In genomic region chr13:95912157-95913045, GRCm38 (mm10) we compare ENCODE assay signal across 11 mouse cellular contexts. TPM values are rescaled to one million over a fixed set of nuclear protein-coding genes. Genes with fewer than 3 reads are reported as not detected.
DNase-seq lines count a peak whose midpoint lies in the region; ATAC-seq lines count a peak whose summit lies in the region.
"Had no signal": no experiment of that assay in that cellular context is flagged by ENCODE, and none has a peak within 500 bp of the region (broad histone marks: within the 10 kb centered on the region; RNA-seq: fewer than 3 reads in every experiment).

No protein-coding gene starts in this region.

- no peak for ATAC-seq in midbrain, embryonic 14.5 days (ENCODE audit: low FRiP score, low TSS enrichment)
- no peak for ATAC-seq in midbrain, embryonic 15.5 days (replicated peaks)
- ATAC-seq: intestine, embryonic 15.5 days had no signal

- 88% methylated on average over 11 of the region's 11 CpGs for WGBS in midbrain, embryonic 14.5 days
- WGBS in midbrain, embryonic 15.5 days, result 86% methylated on average over 11 of the region's 11 CpGs

- H3K9me3 ChIP-seq in midbrain, embryonic 14.5 days (ENCODE audit: control insufficient read depth, low read length), result no peaks in the 10 kb centered on the region
- no peaks in the 10 kb centered on the region for H3K9me3 ChIP-seq in midbrain, embryonic 15.5 days
- H3K9me3 ChIP-seq: intestine, embryonic 15.5 days had no signal

- H3K4me2 ChIP-seq in midbrain, embryonic 14.5 days (ENCODE audit: low read length), result no peak overlapping the region
- H3K4me2 ChIP-seq in midbrain, embryonic 15.5 days, result no peak overlapping the region
- H3K4me2 ChIP-seq: intestine, embryonic 15.5 days; lung, embryonic 14.5 days had no signal

- no peaks in the 10 kb centered on the region for H3K27me3 ChIP-seq in midbrain, embryonic 14.5 days (ENCODE audit: control insufficient read depth, insufficient read depth, low read length)
- no peaks in the 10 kb centered on the region for H3K27me3 ChIP-seq in midbrain, embryonic 15.5 days (replicated peaks)
- H3K27me3 ChIP-seq: intestine, embryonic 15.5 days had no signal

- H3K4me1 ChIP-seq in midbrain, embryonic 14.5 days (ENCODE audit: control insufficient read depth, insufficient read depth, low read length), result no peaks in the 10 kb centered on the region
- no peaks in the 10 kb centered on the region for H3K4me1 ChIP-seq in midbrain, embryonic 15.5 days
- H3K4me1 ChIP-seq: intestine, embryonic 15.5 days had no signal

- no peak overlapping the region for H3K27ac ChIP-seq in midbrain, embryonic 14.5 days (replicated peaks; ENCODE audit: low read depth, low read length)
- H3K27ac ChIP-seq in midbrain, embryonic 15.5 days, result no peak overlapping the region
- H3K27ac ChIP-seq: intestine, embryonic 15.5 days had no signal

- peak; percentile 28 for DNase-seq in midbrain, embryonic 14.5 days
- peak; percentile 94 for DNase-seq in cerebellum, postnatal 25 days
- DNase-seq in layer of hippocampus, postnatal 14 days (ENCODE audit: low spot score in 2 of 2), result peak; percentile 81 to 88
- peak; percentile 42 for DNase-seq in right cerebral cortex, postnatal 4 days
- DNase-seq in lung, postnatal 25 days (ENCODE audit: low spot score), result no peak
- DNase-seq in lung, postnatal 36 days, result no peak
- DNase-seq: gastrocnemius, postnatal 14 days; lung, embryonic 14.5 days; thymus, adult 2 months had no signal

- no peak overlapping the region for H3K4me3 ChIP-seq in midbrain, embryonic 14.5 days (replicated peaks; ENCODE audit: low read depth, low read length)
- no peak overlapping the region for H3K4me3 ChIP-seq in midbrain, embryonic 15.5 days
- H3K4me3 ChIP-seq: intestine, embryonic 15.5 days had no signal

- H3K36me3 ChIP-seq in midbrain, embryonic 14.5 days (ENCODE audit: control insufficient read depth, insufficient read depth, low read length), result no peaks in the 10 kb centered on the region
- H3K36me3 ChIP-seq in midbrain, embryonic 15.5 days (replicated peaks), result no peaks in the 10 kb centered on the region
- H3K36me3 ChIP-seq: intestine, embryonic 15.5 days had no signal

- H3K9ac ChIP-seq in midbrain, embryonic 14.5 days (replicated peaks; ENCODE audit: low read length), result no peak overlapping the region
- H3K9ac ChIP-seq in midbrain, embryonic 15.5 days, result no peak overlapping the region
- H3K9ac ChIP-seq: intestine, embryonic 15.5 days; lung, embryonic 14.5 days had no signal

RNA-seq across cellular contexts. Expression of gene Iqgap2, which starts 20.7 kb away (rescaled TPM):
- 2.6 and 4.8 TPM in 2 replicates for polyA plus RNA-seq in midbrain, embryonic 14.5 days (2014; fragmentation: Nextera tagmentation; extraction: Ambion mirVana)
- 3.4 and 3.8 TPM in 2 replicates for polyA plus RNA-seq in midbrain, embryonic 15.5 days (2015; fragmentation: Nextera tagmentation; extraction: Ambion mirVana)
- 10 to 100 TPM; 49.9 to 54.2 TPM for total RNA-seq in layer of hippocampus, postnatal 14 days (2021)

Comparison
In these comparisons a context has a peak if more than half of its experiments do, and no peak if none do; other contexts are left out.
1. DNase-seq: peak in midbrain, embryonic 14.5 days (single experiment), cerebellum, postnatal 25 days (2 of 2), layer of hippocampus, postnatal 14 days (2 of 2) and right cerebral cortex, postnatal 4 days (single experiment); none in lung, postnatal 25 days (single experiment) and lung, postnatal 36 days (single experiment).